Mouse (Mus musculus) hindbrain, postnatal 0 days (tissue): ENCODE data around the gene Tom1. TPM values are rescaled to one million over a fixed set of nuclear protein-coding genes. Genes with fewer than 3 reads are reported as not detected.

Source experiments
- ATAC-seq: fragments of 200-750 bp; cut with Nextera tagmentation; 2 replicates; pipeline ENCODE4 v1.8.0; 2017; ENCODE audit warnings: mild to moderate bottlenecking, moderate TSS enrichment, moderate library complexity
- DNase-seq: peaks from one replicate; pipeline ENCODE4 v3.0.0-alpha.2; 2015; ENCODE audit warnings: low spot score
- H3K27ac ChIP-seq: fragments of 300-500 bp; sonication (generic); 2 replicates; pipeline ENCODE4 v1.5.1; 2014; ENCODE audit warnings: mild to moderate bottlenecking
- H3K27me3 ChIP-seq: fragments of 300-500 bp; sonication (generic); 2 replicates; pipeline ENCODE4 v1.6.1; 2014; ENCODE audit warnings: low read length, mixed read lengths; ENCODE audit not compliant: insufficient read depth
- H3K36me3 ChIP-seq: fragments of 300-500 bp; sonication (generic); 2 replicates; pipeline ENCODE4 v1.6.1; 2014; ENCODE audit warnings: low read length, mixed read lengths; ENCODE audit not compliant: insufficient read depth
- H3K4me1 ChIP-seq: fragments of 300-500 bp; sonication (generic); 2 replicates; pipeline ENCODE4 v1.6.1; 2014; ENCODE audit warnings: antibody characterized with exemption, low read length, mixed read lengths; ENCODE audit not compliant: insufficient read depth
- H3K4me2 ChIP-seq: fragments of 300-500 bp; sonication (generic); 2 replicates; pipeline ENCODE4 v1.6.1; 2014; ENCODE audit warnings: low read depth, mild to moderate bottlenecking, low read length, moderate library complexity, mixed read lengths
- H3K4me3 ChIP-seq: fragments of 300-500 bp; sonication (generic); 2 replicates; pipeline ENCODE4 v1.5.1; 2014; ENCODE audit warnings: low read length
- H3K9ac ChIP-seq: fragments of 300-500 bp; sonication (generic); replicated peaks from 2 replicates; pipeline ENCODE4 v1.6.1; 2014; ENCODE audit warnings: mild to moderate bottlenecking, low read length, moderate library complexity, mixed read lengths
- H3K9me3 ChIP-seq: fragments of 300-500 bp; sonication (generic); 2 replicates; pipeline ENCODE4 v1.6.1; 2016; ENCODE audit warnings: low read length, mixed read lengths
- CTCF ChIP-seq: IDR thresholded peaks from 2 replicates; pipeline ENCODE4 v1.5.1; 2016; ENCODE audit warnings: antibody characterized with exemption, control low read depth, low read depth
- WGBS: fragments of 180-500 bp; shearing (Covaris S2); extraction: QIAGEN DNeasy Blood & Tissue Kit; methylation state at CpG from one replicate; pipeline ENCODE4 v1.1.7; 2014; 5-methylcytosine and 5-hydroxymethylcytosine counted together
- polyA plus RNA-seq: library from polyadenylated mRNA; unstranded; fragments of >200 nt; fragmentation: Nextera tagmentation; extraction: Ambion mirVana; gene quantifications from 2 replicates; pipeline ENCODE4 v1.2.1, GENCODE M21; 2015
- total RNA-seq: library from RNA; depleted of rRNA; stranded (reverse); fragments of >200 nt; gene quantifications from 2 replicates; pipeline ENCODE4 v1.2.3, GENCODE M21; 2014; rRNA removed

Gene Tom1
- total and polyA plus RNA-seq, 2 experiments from 2014 or later: 45.9 to 48.2 TPM

DNA sequence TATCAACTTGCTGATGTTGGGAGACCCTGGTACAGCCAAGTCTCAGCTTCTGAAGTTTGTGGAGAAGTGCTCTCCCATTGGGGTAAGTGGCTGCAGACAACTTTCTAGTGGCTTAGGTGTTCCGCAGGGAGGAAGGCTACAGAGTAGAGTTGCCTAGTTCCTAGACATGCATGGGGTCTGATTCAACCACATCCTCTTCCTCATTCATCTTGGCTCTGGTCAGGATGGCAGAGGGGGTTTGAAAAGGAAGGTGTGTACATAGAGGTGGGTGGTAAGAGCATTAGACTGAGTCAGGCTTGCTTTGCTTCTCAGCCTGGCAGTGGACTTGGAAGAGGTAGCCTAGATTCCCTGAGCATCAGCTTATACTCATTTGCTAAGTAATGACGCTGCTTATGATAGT, 85.8 kb downstream of the Tom1 start:
- H3K4me3 ChIP-seq: no peak overlapping the region
- no peak overlapping the region for H3K27ac ChIP-seq
- no peak overlapping the region for H3K4me2 ChIP-seq
- no peak for TF ChIP-seq CTCF
- DNase-seq (no peak), ATAC-seq (no peak)
- no peaks in the 10 kb centered on the region for H3K4me1 ChIP-seq
- no peaks in the 10 kb centered on the region for H3K9me3 ChIP-seq
- WGBS: 96% methylated on average over 2 of the region's 2 CpGs
- H3K27me3 ChIP-seq: no peaks in the 10 kb centered on the region
- H3K9ac ChIP-seq: no peak overlapping the region
- H3K36me3 ChIP-seq: peaks cover 15% of the 10 kb centered on the region

Other genes with a start within 250 kb of the Tom1 start
- gene Isx, start 160.5 kb upstream of the Tom1 start, total RNA-seq: not detected in 2 replicates
- gene Isx, start 160.5 kb upstream of the Tom1 start, polyA plus RNA-seq: not detected in 2 replicates
- gene Hmgxb4, start 40.3 kb upstream of the Tom1 start, total RNA-seq: 29.7 and 66.9 TPM in 2 replicates
- gene Hmgxb4, start 40.3 kb upstream of the Tom1 start, polyA plus RNA-seq: 24.7 and 30.0 TPM in 2 replicates
- gene Hmox1, start 59.9 kb downstream of the Tom1 start, total RNA-seq: 12.1 and 14.6 TPM in 2 replicates
- 16.2 and 21.3 TPM in 2 replicates for gene Hmox1, start 59.9 kb downstream of the Tom1 start, polyA plus RNA-seq
- 41.0 and 43.0 TPM in 2 replicates for gene Mcm5, start 75.9 kb downstream of the Tom1 start, total RNA-seq
- gene Mcm5, start 75.9 kb downstream of the Tom1 start, polyA plus RNA-seq: 27.7 and 28.4 TPM in 2 replicates
- gene Rasd2, start 180.2 kb downstream of the Tom1 start, total RNA-seq: 7.2 and 9.5 TPM in 2 replicates
- 3.6 TPM in 2 replicates for gene Rasd2, start 180.2 kb downstream of the Tom1 start, polyA plus RNA-seq